Mouse (Mus musculus) bone marrow, adult 2 months (tissue): ENCODE measurements at regions not wholly inside any gene's neighbourhood (a gene's known extent, or its start where the extent isn't known, plus 50 kb on each side); places are given as distances from the start of the nearest gene placed in this dataset.
A peak's percentile ranks its signal among the peaks of the same experiment; 100 is the strongest.

Experiments used
- H3K27ac ChIP-seq: fragments of 200-500 bp; 2 replicates; pipeline ENCODE4 v1.5.1; 2012; ENCODE audit warnings: low read depth, mild to moderate bottlenecking, control low read depth, inconsistent platforms, low read length; ENCODE audit not compliant: control insufficient read depth, poor library complexity, insufficient read depth
- H3K4me1 ChIP-seq: fragments of 200-500 bp; 2 replicates; pipeline ENCODE4 v1.6.1; 2011; ENCODE audit warnings: low read length; ENCODE audit not compliant: control insufficient read depth, insufficient read depth
- H3K4me3 ChIP-seq: fragments of 200-500 bp; replicated peaks from 2 replicates; pipeline ENCODE3; 2011; ENCODE audit warnings: mild to moderate bottlenecking, low read depth, low read length, control low read depth; ENCODE audit not compliant: control insufficient read depth
- CTCF ChIP-seq: fragments of 200-500 bp; IDR thresholded peaks from 2 replicates; pipeline ENCODE4 v1.5.1; 2011; ENCODE audit warnings: low read length, control low read depth; ENCODE audit not compliant: control insufficient read depth, insufficient read depth
- POLR2A ChIP-seq: fragments of 200-500 bp; IDR thresholded peaks from 2 replicates; pipeline ENCODE4 v1.6.1; 2011; ENCODE audit warnings: low read depth, mild to moderate bottlenecking, control low read depth, low read length, borderline replicate concordance; ENCODE audit not compliant: control insufficient read depth
- WGBS: fragments of 180-500 bp; shearing (Covaris S2); methylation state at CpG from one replicate; pipeline ENCODE4 v1.1.7; 2018; 5-methylcytosine and 5-hydroxymethylcytosine counted together

- Histone ChIP-seq H3K4me3 (no peak overlapping the region), H3K27ac (no peak overlapping the region; the same call in 1 of the 2 replicates), H3K4me1 (no peaks in the 10 kb centered on the region; the same call in 1 of the 2 replicates)
- 6% methylated on average over 17 of the region's 17 CpGs for WGBS
- no peak for TF ChIP-seq POLR2A
- TF ChIP-seq CTCF: no peak
Observed at GRCm38 (mm10) chr8:8994596-8995189, 304.4 kb upstream of the Arglu1 start.

- 16% methylated on average over 7 of the region's 7 CpGs for WGBS
- H3K4me3 ChIP-seq: no peak overlapping the region
- TF ChIP-seq CTCF (no peak), POLR2A (no peak)
- H3K4me1 ChIP-seq: no peaks in the 10 kb centered on the region; the same call in 1 of the 2 replicates
- no peak overlapping the region for H3K27ac ChIP-seq
Observed at GRCm38 (mm10) chr8:8994008-8994407, 303.7 kb upstream of the Arglu1 start.

- H3K4me3 ChIP-seq: no peak overlapping the region
- 26% methylated on average over 11 of the region's 11 CpGs for WGBS
- no peaks in the 10 kb centered on the region; the same call in 1 of the 2 replicates for H3K4me1 ChIP-seq
- no peak for TF ChIP-seq POLR2A
- no peak for TF ChIP-seq CTCF
- no peak overlapping the region for H3K27ac ChIP-seq
Observed at GRCm38 (mm10) chr8:8992461-8993032, 302.2 kb upstream of the Arglu1 start.

- Histone ChIP-seq H3K4me3 (no peak overlapping the region), H3K27ac (no peak overlapping the region), H3K4me1 (no peaks in the 10 kb centered on the region; the same call in 1 of the 2 replicates)
- no peak for TF ChIP-seq CTCF
- TF ChIP-seq POLR2A: no peak
- WGBS: 86% methylated on average over 8 of the region's 8 CpGs
Observed at GRCm38 (mm10) chr8:8991026-8991425, 300.7 kb upstream of the Arglu1 start.

- TF ChIP-seq CTCF: no peak
- TF ChIP-seq POLR2A: no peak
- H3K4me3 ChIP-seq: no peak overlapping the region
- 82% methylated on average over 9 of the region's 9 CpGs for WGBS
- no peak overlapping the region for H3K27ac ChIP-seq
- peaks cover 2% of the 10 kb centered on the region; the same call in 1 of the 2 replicates for H3K4me1 ChIP-seq
Observed at GRCm38 (mm10) chr8:8986068-8986467, 295.7 kb upstream of the Arglu1 start.

GRCm38 (mm10) chr8:8985395-8985794, 295.1 kb upstream of the Arglu1 start:
- TF ChIP-seq CTCF (peak; percentile 57; the same call in 1 of the 2 replicates), POLR2A (no peak)
- Histone ChIP-seq H3K27ac (no peak overlapping the region), H3K4me3 (no peak overlapping the region), H3K4me1 (peaks cover 2% of the 10 kb centered on the region; the same call in 1 of the 2 replicates)
- 19% methylated on average over 13 of the region's 13 CpGs for WGBS

- Histone ChIP-seq H3K4me3 (no peak overlapping the region), H3K4me1 (peaks cover 2% of the 10 kb centered on the region; the same call in 1 of the 2 replicates), H3K27ac (no peak overlapping the region)
- 4% methylated on average over 11 of the region's 11 CpGs for WGBS
- TF ChIP-seq POLR2A: no peak
- TF ChIP-seq CTCF: no peak
Observed at GRCm38 (mm10) chr8:8984829-8985251, 294.5 kb upstream of the Arglu1 start.

- Histone ChIP-seq H3K27ac (no peak overlapping the region), H3K4me3 (no peak overlapping the region), H3K4me1 (peaks cover 2% of the 10 kb centered on the region; the same call in 1 of the 2 replicates)
- WGBS: 9% methylated on average over 13 of the region's 13 CpGs
- TF ChIP-seq POLR2A (no peak), CTCF (no peak)
Observed at GRCm38 (mm10) chr8:8984159-8984828, 294.0 kb upstream of the Arglu1 start.
